Mouse (Mus musculus) G1E (cell line): ENCODE results near the gene Rogdi.

ENCODE experiments used
- CTCF ChIP-seq: IDR thresholded peaks from 2 replicates; pipeline ENCODE4 v1.5.1; 2012; ENCODE audit warnings: low read depth, low read length, inconsistent platforms, mixed read lengths
- POLR2AphosphoS5 ChIP-seq: IDR thresholded peaks from 2 replicates; pipeline ENCODE4 v1.6.1; 2012; ENCODE audit warnings: low read depth, low read length, inconsistent platforms; ENCODE audit not compliant: insufficient replicate concordance
- TAL1 ChIP-seq: conservative IDR thresholded peaks from 2 replicates; pipeline ENCODE4 v1.6.1; 2012; ENCODE audit warnings: low read depth, low read length, inconsistent platforms, mixed read lengths

GRCm38 (mm10) chr16:4960260-4960659, 53.1 kb downstream of the Rogdi start:
- TF ChIP-seq CTCF: no peak
- TF ChIP-seq POLR2AphosphoS5: no peak
- TF ChIP-seq TAL1: no peak
